Comparison of ENCODE assay signal across 11 mouse cellular contexts in genomic region chr5:92323264-92323663, GRCm38 (mm10). TPM values are rescaled to one million over a fixed set of nuclear protein-coding genes. Genes with fewer than 3 reads are reported as not detected.
DNase-seq lines count a peak whose midpoint lies in the region; ATAC-seq and TF ChIP-seq lines count a peak whose summit lies in the region.
"Had no signal": no experiment of that assay in that cellular context is flagged by ENCODE, and none has a peak within 500 bp of the region (broad histone marks: within the 10 kb centered on the region; RNA-seq: fewer than 3 reads in every experiment).

No protein-coding gene starts in this region.

- peaks cover 2% of the 10 kb centered on the region for H3K4me1 ChIP-seq in heart, adult 2 months (ENCODE audit: control insufficient read depth, insufficient read depth, low read length)
- H3K4me1 ChIP-seq in heart, embryonic 11.5 days (ENCODE audit: control insufficient read depth, insufficient read depth, low read length): no peaks in the 10 kb centered on the region
- H3K4me1 ChIP-seq in heart, postnatal 0 days (ENCODE audit: control insufficient read depth, insufficient read depth): peaks cover 7% of the 10 kb centered on the region; the same call in 1 of the 2 replicates
- H3K4me1 ChIP-seq: liver, embryonic 12.5 days had no signal

- no peaks in the 10 kb centered on the region for H3K27me3 ChIP-seq in heart, adult 2 months (ENCODE audit: control insufficient read depth, insufficient read depth, low read length)
- no peaks in the 10 kb centered on the region for H3K27me3 ChIP-seq in heart, embryonic 11.5 days (ENCODE audit: control insufficient read depth, insufficient read depth, low read length)
- H3K27me3 ChIP-seq in heart, postnatal 0 days (ENCODE audit: control insufficient read depth, insufficient read depth, low read length): no peaks in the 10 kb centered on the region
- H3K27me3 ChIP-seq: CH12.LX had no signal

- peak; percentile 76; the same call in 1 of the 2 replicates for TF ChIP-seq EP300 in heart, adult 2 months (IDR thresholded peaks at IDR 0.05; ENCODE audit: insufficient read depth, low read depth, low read length)
- no peak for TF ChIP-seq EP300 in heart, postnatal 0 days (IDR thresholded peaks at IDR 0.05; ENCODE audit: low read depth)

- no peaks in the 10 kb centered on the region for H3K36me3 ChIP-seq in heart, adult 2 months (ENCODE audit: control insufficient read depth, insufficient read depth, low read length)
- H3K36me3 ChIP-seq in heart, embryonic 11.5 days (ENCODE audit: control insufficient read depth, insufficient read depth, low read length): no peaks in the 10 kb centered on the region
- H3K36me3 ChIP-seq in heart, postnatal 0 days (replicated peaks; ENCODE audit: control insufficient read depth, insufficient read depth, low read length): no peaks in the 10 kb centered on the region
- H3K36me3 ChIP-seq: liver, embryonic 12.5 days had no signal

- H3K27ac ChIP-seq in heart, adult 2 months: peak overlapping the region; percentile 43; the same call in 1 of the 2 replicates
- no peak overlapping the region for H3K27ac ChIP-seq in heart, embryonic 11.5 days (ENCODE audit: low read depth, low read length)
- H3K27ac ChIP-seq in heart, postnatal 0 days (ENCODE audit: low read depth): no peak overlapping the region
- H3K27ac ChIP-seq: liver, embryonic 12.5 days had no signal

- no peak overlapping the region for H3K4me2 ChIP-seq in heart, embryonic 11.5 days
- no peak overlapping the region for H3K4me2 ChIP-seq in heart, postnatal 0 days (ENCODE audit: low read depth, low read length)
- H3K4me2 ChIP-seq: liver, embryonic 12.5 days had no signal

- intact Hi-C loops in heart, adult 2 months (cut with DNase I): no loop called here

- no peaks in the 10 kb centered on the region for H3K9me3 ChIP-seq in heart, embryonic 11.5 days (replicated peaks; ENCODE audit: control insufficient read depth, low read length)
- no peaks in the 10 kb centered on the region for H3K9me3 ChIP-seq in heart, postnatal 0 days (replicated peaks; ENCODE audit: control insufficient read depth, low read length)
- H3K9me3 ChIP-seq: liver, embryonic 12.5 days had no signal

- ATAC-seq in heart, embryonic 11.5 days (replicated peaks; ENCODE audit: insufficient number of reproducible peaks, low FRiP score, low TSS enrichment): no peak
- ATAC-seq in heart, postnatal 0 days (ENCODE audit: insufficient read depth, low read depth): peak; percentile 85
- ATAC-seq: liver, embryonic 12.5 days had no signal

- 13% methylated on average over 5 of the region's 5 CpGs for WGBS in heart, adult 2 months
- 56% methylated on average over 5 of the region's 5 CpGs for whole genome bisulfite sequencing in heart, embryonic 11.5 days (ENCODE audit: insufficient replicate concordance)
- 26% methylated on average over 5 of the region's 5 CpGs for WGBS in heart, postnatal 0 days

- H3K4me3 ChIP-seq in heart, adult 2 months: no peak overlapping the region
- H3K4me3 ChIP-seq in heart, embryonic 11.5 days (ENCODE audit: low read depth, low read length): no peak overlapping the region
- no peak overlapping the region for H3K4me3 ChIP-seq in heart, postnatal 0 days (ENCODE audit: low read depth, low read length)
- H3K4me3 ChIP-seq: liver, embryonic 12.5 days had no signal

- TF ChIP-seq POLR2A in heart, adult 2 months (IDR thresholded peaks at IDR 0.05; ENCODE audit: insufficient read depth, low read depth, low read length): no peak

- peak; percentile 67 to 84 for DNase-seq in heart, adult 2 months
- peak; percentile 99 for DNase-seq in adipocyte (ENCODE audit: low spot score)
- DNase-seq in heart, postnatal 0 days (ENCODE audit: low spot score): peak; percentile 83
- DNase-seq in lung, postnatal 10 days: peak; percentile 81
- no peak for DNase-seq in frontal cortex, postnatal 10 days (ENCODE audit: low spot score in 2 of 2)
- DNase-seq in retina, postnatal 1 day: no peak
- no peak for DNase-seq in frontal cortex, postnatal 14 days (ENCODE audit: low spot score in 2 of 2)

- H3K79me2 ChIP-seq in heart, adult 2 months (replicated peaks; ENCODE audit: control insufficient read depth, insufficient read depth, low read length): no peaks in the 10 kb centered on the region

- TF ChIP-seq CTCF in heart, adult 2 months (IDR thresholded peaks at IDR 0.05): no peak
- TF ChIP-seq CTCF in heart, postnatal 0 days (IDR thresholded peaks at IDR 0.05; ENCODE audit: low read depth): no peak

- no peak overlapping the region for H3K9ac ChIP-seq in heart, adult 2 months (ENCODE audit: low read depth, low read length)
- no peak overlapping the region for H3K9ac ChIP-seq in heart, embryonic 11.5 days (ENCODE audit: low read depth, low read length)
- H3K9ac ChIP-seq in heart, postnatal 0 days (replicated peaks; ENCODE audit: low read depth, low read length): no peak overlapping the region
- H3K9ac ChIP-seq: liver, embryonic 12.5 days had no signal

RNA-seq across cellular contexts. Expression of gene Cxcl9, which starts 4.6 kb away (rescaled TPM):
- total RNA-seq in heart, adult 2 months (2021): 1 to 10 TPM; 2.8 to 3.0 TPM
- polyA plus RNA-seq in heart, adult 2 months (2012; rRNA removed): 12.2 and 21.0 TPM in 2 replicates
- polyA plus RNA-seq in heart, embryonic 11.5 days (2014; fragmentation: Nextera tagmentation; extraction: Ambion mirVana): not detected in 2 replicates
- not detected in 2 replicates for total RNA-seq in heart, postnatal 0 days (2014; rRNA removed; ENCODE audit: low replicate concordance)
- polyA plus RNA-seq in heart, postnatal 0 days (2015; fragmentation: Nextera tagmentation; extraction: Ambion mirVana): 0.07 and 0.12 TPM in 2 replicates
- total RNA-seq: CH12.LX had no signal
- polyA plus RNA-seq: forebrain, embryonic 11.5 days; liver, embryonic 12.5 days had no signal

RNA-seq across cellular contexts. Expression of gene Art3, which starts 8.4 kb away (rescaled TPM):
- total RNA-seq in heart, adult 2 months (2021): 100 to 1,000 TPM; 622 to 797 TPM
- polyA plus RNA-seq in heart, adult 2 months (2012; rRNA removed): 268 and 420 TPM in 2 replicates
- polyA plus RNA-seq in heart, embryonic 11.5 days (2014; fragmentation: Nextera tagmentation; extraction: Ambion mirVana): 37.0 and 37.6 TPM in 2 replicates
- total RNA-seq in heart, postnatal 0 days (2014; rRNA removed; ENCODE audit: low replicate concordance): 186 and 226 TPM in 2 replicates
- polyA plus RNA-seq in heart, postnatal 0 days (2015; fragmentation: Nextera tagmentation; extraction: Ambion mirVana): 294 and 306 TPM in 2 replicates

RNA-seq across cellular contexts. Expression of gene Sdad1, which starts 13.0 kb away (rescaled TPM):
- 10 to 100 TPM; 10.9 TPM for total RNA-seq in heart, adult 2 months (2021)
- polyA plus RNA-seq in heart, adult 2 months (2012; rRNA removed): 6.1 and 7.0 TPM in 2 replicates
- polyA plus RNA-seq in heart, embryonic 11.5 days (2014; fragmentation: Nextera tagmentation; extraction: Ambion mirVana): 24.7 and 30.5 TPM in 2 replicates
- 34.0 and 37.0 TPM in 2 replicates for total RNA-seq in heart, postnatal 0 days (2014; rRNA removed; ENCODE audit: low replicate concordance)
- 13.7 and 13.8 TPM in 2 replicates for polyA plus RNA-seq in heart, postnatal 0 days (2015; fragmentation: Nextera tagmentation; extraction: Ambion mirVana)

RNA-seq across cellular contexts. Expression of gene Cxcl10, which starts 25.4 kb away (rescaled TPM):
- total RNA-seq in heart, adult 2 months (2021): under 1 TPM in 1 of 2 experiments, not detected in 1; 0.34 TPM
- polyA plus RNA-seq in heart, adult 2 months (2012; rRNA removed): 1.0 and 3.6 TPM in 2 replicates
- polyA plus RNA-seq in heart, embryonic 11.5 days (2014; fragmentation: Nextera tagmentation; extraction: Ambion mirVana): 0.72 TPM in 1 of 2 replicates, not detected in the other
- total RNA-seq in heart, postnatal 0 days (2014; rRNA removed; ENCODE audit: low replicate concordance): 0.81 and 9.7 TPM in 2 replicates
- 0.56 and 0.60 TPM in 2 replicates for polyA plus RNA-seq in heart, postnatal 0 days (2015; fragmentation: Nextera tagmentation; extraction: Ambion mirVana)

RNA-seq across cellular contexts. Expression of gene Naaa, which starts 45.3 kb away (rescaled TPM):
- total RNA-seq in heart, adult 2 months (2021): 10 to 100 TPM; 14.2 to 16.1 TPM
- polyA plus RNA-seq in heart, adult 2 months (2012; rRNA removed): 16.8 and 20.4 TPM in 2 replicates
- 6.9 and 8.4 TPM in 2 replicates for polyA plus RNA-seq in heart, embryonic 11.5 days (2014; fragmentation: Nextera tagmentation; extraction: Ambion mirVana)
- total RNA-seq in heart, postnatal 0 days (2014; rRNA removed; ENCODE audit: low replicate concordance): 5.7 and 9.7 TPM in 2 replicates
- 6.4 and 7.5 TPM in 2 replicates for polyA plus RNA-seq in heart, postnatal 0 days (2015; fragmentation: Nextera tagmentation; extraction: Ambion mirVana)

Comparison
In these comparisons a context has a peak if more than half of its experiments do, and no peak if none do; other contexts are left out.
1. RNA of gene Cxcl9, which starts 4.6 kb away (polyA plus RNA-seq): 12.2 to 21.0 TPM in heart, adult 2 months; 0.07 to 0.12 TPM in heart, postnatal 0 days and not detected in heart, embryonic 11.5 days; every median in the first group is over 10 times any median in the second.
2. DNase-seq: peak in heart, adult 2 months (2 of 2), adipocyte (single experiment), heart, postnatal 0 days (single experiment) and lung, postnatal 10 days (single experiment); none in frontal cortex, postnatal 10 days (0 of 2), retina, postnatal 1 day (single experiment) and frontal cortex, postnatal 14 days (0 of 2).